Mouse (Mus musculus): Measurements from ENCODE around the gene Hadhb.
A peak's percentile ranks its signal among the peaks of the same experiment; 100 is the strongest.

Gene Hadhb

GRCm38 (mm10) chr5:30154474-30155394 lies at the start of gene Hadhb, which contains the start of gene Hadha:
Gene Hadhb (plus strand): TSS chr5:30155248.
Gene Hadha (minus strand): TSS chr5:30155162.
- peak; percentile 92 for DNase-seq (ENCODE audit: low spot score)

- no peak for DNase-seq (ENCODE audit: low spot score)
These were observed 49.3 kb upstream of the Hadhb start, which contains the start of gene 3110082J24Rik for GRCm38 (mm10) chr5:30105668-30106300. Gene 3110082J24Rik (minus strand): TSS chr5:30106086.

GRCm38 (mm10) chr5:30106756-30107155 lies 48.3 kb upstream of the Hadhb start:
- no peak for DNase-seq (ENCODE audit: low spot score)

- no peak for DNase-seq (ENCODE audit: low spot score)
These were observed 47.9 kb upstream of the Hadhb start for GRCm38 (mm10) chr5:30107186-30107585.

DNA sequence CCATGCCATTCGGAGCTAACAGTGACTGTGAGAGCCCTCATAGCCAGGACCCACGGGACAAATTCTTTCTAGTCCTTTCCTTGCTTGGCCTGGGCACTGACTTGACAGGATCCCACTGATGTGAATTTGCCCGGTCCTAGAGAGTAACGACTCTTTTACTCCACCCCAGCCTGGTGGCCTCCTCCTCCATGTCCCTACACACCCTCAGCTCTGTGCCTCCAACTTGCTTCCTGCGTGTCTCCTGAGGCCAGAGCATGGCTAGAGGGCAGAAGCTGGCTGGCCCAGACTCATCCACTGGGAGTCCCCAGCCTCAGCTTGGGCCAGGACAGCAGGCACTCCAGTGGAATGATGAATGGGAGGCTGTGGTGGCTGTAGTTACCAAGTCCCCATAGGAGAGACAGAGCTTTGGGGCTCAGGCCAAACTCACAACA lies 47.4 kb upstream of the Hadhb start:
- DNase-seq (ENCODE audit: low spot score), result no peak

- DNase-seq (ENCODE audit: low spot score), result no peak
These were observed 46.8 kb upstream of the Hadhb start for GRCm38 (mm10) chr5:30108233-30108632.

DNA sequence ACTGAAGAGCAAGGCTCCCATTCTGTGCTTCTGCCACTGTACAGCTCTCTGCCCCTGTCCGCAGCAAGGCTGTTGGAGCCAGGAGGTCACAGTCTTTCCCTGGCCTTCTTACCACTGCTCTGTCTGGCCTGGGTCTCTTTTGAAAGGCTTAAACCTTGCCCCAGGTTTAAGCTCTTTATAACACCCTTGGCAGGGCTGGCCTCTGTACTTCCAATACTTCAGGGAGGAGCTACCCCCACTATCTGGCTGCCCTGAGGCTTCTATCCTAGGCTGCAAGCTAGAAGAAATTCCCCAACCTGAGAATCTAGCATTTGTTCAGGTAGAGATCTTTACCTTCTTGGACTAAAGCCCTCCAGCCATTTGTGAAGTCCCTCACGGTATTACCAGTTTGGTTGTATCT lies 45.1 kb upstream of the Hadhb start:
- no peak for DNase-seq (ENCODE audit: low spot score)

DNA sequence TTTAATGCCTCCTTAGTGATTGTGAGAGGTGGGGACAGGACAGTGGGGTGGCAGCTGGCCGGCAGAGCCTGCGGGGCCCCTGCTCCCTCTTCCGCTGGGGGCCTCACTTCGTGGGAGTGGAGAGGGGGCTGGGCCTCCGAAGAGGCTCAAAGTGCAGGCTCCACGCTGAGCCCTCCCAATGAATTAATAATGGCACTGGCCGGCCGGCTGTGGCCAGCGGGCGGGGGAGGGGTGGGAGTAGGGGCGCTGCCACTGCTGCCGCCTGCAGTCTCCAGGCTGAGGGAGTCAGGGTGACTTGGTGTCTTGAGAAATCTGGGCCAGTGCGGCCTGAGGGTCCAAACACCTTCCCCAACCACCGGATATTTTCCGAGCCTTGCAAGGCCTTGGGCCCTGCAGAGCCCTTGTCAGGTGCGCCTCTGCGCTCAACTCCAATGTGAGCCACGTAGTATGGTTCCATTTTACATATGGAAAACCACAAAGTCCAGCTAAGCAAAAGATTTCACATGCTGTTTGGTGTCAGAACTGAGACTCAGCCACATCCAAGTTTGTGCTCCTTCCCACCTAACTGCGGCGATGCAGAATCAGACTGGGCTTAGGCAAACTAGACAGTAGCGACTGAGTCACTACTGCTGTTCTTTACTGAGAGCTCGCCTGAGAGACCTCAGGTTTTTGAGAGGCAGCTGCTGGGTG lies 44.5 kb upstream of the Hadhb start:
- DNase-seq (ENCODE audit: low spot score), result no peak

DNA sequence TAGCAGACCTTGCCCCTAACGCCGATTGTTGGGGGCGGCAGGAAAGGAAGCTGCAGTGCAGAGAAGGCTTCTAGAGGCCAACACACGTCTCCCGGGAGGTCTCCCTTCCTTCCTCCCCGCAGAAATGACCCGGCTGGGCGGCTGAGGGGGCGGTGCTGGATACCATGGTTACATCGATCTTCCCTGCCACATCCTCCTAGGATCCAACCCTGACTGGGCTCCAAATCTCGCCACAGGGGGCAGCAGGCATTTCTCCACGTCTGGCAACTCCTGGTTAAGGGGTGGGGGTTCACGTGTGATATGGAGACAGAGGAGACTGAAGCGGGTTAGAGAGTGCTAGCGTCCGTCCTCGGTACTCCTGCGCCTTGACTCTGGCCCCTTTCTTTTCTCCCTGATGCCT lies 43.9 kb upstream of the Hadhb start:
- DNase-seq (ENCODE audit: low spot score), result no peak

DNA sequence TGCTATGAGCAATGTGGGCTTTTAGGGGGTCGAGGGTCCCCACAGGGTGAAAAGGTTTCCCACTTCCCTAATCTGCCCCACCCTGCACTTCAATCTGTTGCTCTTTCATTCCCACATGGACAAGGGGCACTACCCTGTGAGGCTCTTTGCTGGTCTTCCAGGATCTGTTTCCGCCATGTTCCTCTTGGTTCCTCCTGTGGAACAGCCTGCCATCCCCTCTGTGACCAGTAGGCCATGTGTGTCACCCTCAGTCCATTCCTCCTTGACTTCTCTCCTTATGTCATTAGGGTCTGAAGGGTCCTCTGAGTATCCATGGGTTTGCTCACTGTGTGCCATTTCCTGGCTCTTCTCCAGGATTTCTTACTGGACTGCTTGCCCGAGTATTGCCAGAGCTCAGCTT lies 43.3 kb upstream of the Hadhb start:
- DNase-seq (ENCODE audit: low spot score), result no peak

DNA sequence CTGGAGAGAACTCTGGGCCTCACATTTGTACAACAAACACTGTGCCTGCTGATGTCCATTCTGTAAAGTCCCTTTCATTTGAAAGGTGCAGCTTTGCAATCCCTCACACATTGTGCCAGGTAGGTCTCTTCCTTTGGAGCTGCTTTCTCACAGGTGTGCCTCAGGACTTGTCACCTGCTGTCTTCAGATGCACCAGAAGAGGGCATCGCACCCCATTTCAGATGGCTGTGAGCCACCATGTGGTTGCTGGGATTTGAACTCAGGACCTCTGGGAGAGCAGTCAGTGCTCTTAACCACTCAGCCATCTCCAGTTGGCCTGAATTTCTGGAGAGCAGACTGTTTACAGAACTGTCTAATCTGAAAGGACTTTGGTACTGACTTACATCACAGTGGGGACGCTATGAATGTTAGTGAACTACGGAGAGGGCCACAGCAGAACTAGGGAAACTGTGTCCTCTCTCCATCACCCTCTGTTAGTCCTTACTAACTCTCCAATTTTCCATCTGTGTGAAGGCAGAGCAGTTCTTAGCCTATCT lies 42.4 kb upstream of the Hadhb start:
- no peak for DNase-seq (ENCODE audit: low spot score)

GRCm38 (mm10) chr5:30113881-30114760 lies 40.9 kb upstream of the Hadhb start:
- peak; percentile 71 for DNase-seq (ENCODE audit: low spot score)

GRCm38 (mm10) chr5:30114761-30115140 lies 40.3 kb upstream of the Hadhb start:
- no peak for DNase-seq (ENCODE audit: low spot score)

DNA sequence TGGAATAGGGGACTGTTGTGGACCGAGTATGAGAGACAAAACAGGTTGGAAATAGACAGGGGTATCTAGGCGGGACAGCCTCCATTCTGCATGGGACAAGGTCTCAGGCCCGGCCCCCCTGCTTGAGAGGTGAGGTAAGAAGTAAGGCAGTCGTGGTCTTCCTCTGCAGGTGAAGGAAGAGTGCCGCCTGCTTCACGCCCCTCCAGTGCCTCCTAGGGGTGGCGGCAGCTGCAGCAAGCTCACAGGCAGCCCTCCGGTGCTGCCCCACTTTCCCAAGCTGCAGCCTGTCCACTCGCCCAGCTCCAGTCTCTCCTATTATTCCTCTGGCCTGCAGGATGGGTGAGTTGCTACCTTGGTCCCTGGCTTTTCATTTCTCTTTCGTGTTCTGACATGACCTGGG lies 39.3 kb upstream of the Hadhb start:
- DNase-seq (ENCODE audit: low spot score), result no peak

DNA sequence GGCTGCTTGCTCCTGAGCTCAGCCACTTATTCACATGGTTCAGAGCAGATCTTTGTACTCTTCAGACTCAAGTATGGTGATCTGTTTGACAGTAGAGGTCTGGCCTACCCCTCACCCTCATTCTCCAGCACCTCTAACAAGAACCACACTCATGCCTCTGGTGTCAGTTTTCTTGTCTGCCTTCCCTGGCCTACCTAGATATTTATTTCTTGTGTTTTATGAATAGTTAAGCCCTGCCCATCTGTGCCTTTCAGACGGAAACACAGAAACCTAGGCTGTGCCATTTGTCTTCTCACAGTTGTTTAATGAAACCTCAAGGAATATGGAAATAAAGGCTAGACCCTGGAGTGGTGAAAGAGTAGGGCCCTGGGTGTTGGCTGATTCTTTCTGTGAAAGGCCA lies 37.0 kb upstream of the Hadhb start:
- DNase-seq (ENCODE audit: low spot score), result no peak

DNA sequence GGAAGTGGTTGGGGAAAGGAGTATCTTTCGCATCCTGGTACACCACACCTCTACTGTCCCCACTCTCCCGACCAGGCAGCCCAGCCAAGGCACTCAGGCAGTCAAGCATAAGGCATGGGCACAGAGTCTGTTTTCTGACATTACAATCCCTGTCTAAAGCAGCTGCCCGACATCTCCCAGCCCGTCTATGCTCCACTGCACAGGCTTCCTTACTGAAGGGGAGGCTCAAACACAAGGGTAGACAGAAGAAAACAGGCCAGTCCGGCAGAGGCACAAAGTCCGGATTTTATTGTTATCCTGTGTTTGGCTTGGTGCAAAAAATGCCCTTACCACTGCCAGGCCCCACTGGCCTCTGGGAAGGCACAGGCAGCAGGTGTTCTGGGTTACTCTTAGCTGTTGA lies 35.9 kb upstream of the Hadhb start:
- DNase-seq (ENCODE audit: low spot score), result no peak

DNA sequence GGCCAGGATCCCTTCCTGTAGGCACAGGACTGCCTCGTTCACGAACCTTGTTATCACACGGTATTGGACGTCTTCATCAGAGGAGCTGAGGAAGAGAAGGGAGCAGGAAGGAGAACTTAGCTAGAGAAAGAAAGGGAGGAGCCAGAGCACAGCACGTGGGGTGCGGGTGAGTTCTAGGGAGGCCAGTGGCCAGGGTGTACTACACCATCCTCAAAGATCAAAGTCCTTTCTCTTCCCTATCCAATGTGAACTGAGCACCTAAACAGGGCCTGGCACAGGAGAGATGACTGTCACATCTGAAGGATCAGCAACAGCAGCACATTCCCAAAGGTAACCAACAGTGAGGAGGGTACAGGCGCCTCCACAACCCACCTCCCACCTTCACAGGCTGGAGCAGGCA lies 34.9 kb upstream of the Hadhb start:
- DNase-seq (ENCODE audit: low spot score), result no peak

- no peak for DNase-seq (ENCODE audit: low spot score)
These were observed 32.6 kb upstream of the Hadhb start for GRCm38 (mm10) chr5:30122481-30122880.

GRCm38 (mm10) chr5:30125587-30125986 lies 29.5 kb upstream of the Hadhb start:
- DNase-seq (ENCODE audit: low spot score), result no peak

GRCm38 (mm10) chr5:30126756-30127155 lies 28.3 kb upstream of the Hadhb start:
- no peak for DNase-seq (ENCODE audit: low spot score)

DNA sequence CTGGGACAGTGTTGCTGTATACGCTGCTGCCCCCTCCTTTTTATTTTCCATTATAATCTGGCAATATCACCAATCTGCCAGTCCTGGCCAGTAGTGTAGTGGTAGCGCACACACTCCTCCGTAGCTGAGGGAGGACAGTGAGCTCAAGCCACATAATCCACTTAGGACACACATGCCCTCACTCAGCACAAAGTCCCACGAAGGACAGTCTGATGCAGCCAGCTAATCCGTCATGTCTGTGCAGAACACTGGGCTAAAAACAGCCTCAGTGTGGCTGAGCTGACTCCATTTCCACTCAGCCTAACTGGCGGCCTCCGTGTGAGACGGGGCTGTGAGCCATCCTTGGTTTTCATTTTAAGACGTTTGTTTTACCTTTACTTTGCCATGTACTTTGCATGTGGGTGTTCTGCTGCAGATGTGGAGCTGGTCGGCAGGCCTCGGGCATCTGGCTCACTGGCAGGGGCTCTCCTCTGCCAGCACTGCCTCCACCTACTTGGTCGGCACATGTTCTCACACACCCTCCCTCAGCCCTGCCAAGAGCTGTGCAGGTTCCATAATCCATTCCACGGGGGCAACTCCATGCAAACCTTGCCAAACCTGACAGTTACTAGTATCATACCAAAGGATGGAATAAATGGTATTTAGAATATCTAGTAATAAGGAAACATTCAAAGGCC lies 27.0 kb upstream of the Hadhb start:
- no peak for DNase-seq (ENCODE audit: low spot score)
